Mouse (Mus musculus): ENCODE data around the gene Gnao1.
A peak's percentile ranks its signal among the peaks of the same experiment; 100 is the strongest.

Gnao1 gene

GRCm38 (mm10) chr8:93898570-93898969 lies 88.8 kb downstream of the Gnao1 start:
- DNase-seq, result no peak

GRCm38 (mm10) chr8:93902040-93902439 lies 92.3 kb downstream of the Gnao1 start:
- no peak for DNase-seq

GRCm38 (mm10) chr8:93906961-93907360 lies 97.2 kb downstream of the Gnao1 start:
- DNase-seq, result peak; percentile 58

- DNase-seq, result peak; percentile 64
These were observed 98.2 kb downstream of the Gnao1 start for GRCm38 (mm10) chr8:93907987-93908441.

- DNase-seq, result peak; percentile 87
These were observed 98.8 kb downstream of the Gnao1 start for GRCm38 (mm10) chr8:93908546-93908945.

GRCm38 (mm10) chr8:93911715-93912555 lies 102.2 kb downstream of the Gnao1 start:
- no peak for DNase-seq

- peak; percentile 98 for DNase-seq
These were observed 108.2 kb downstream of the Gnao1 start for GRCm38 (mm10) chr8:93917859-93918421.

GRCm38 (mm10) chr8:93918580-93918979 lies 108.8 kb downstream of the Gnao1 start:
- no peak for DNase-seq

GRCm38 (mm10) chr8:93919422-93919821 lies 109.7 kb downstream of the Gnao1 start:
- DNase-seq, result peak; percentile 69

- peak; percentile 80 for DNase-seq
These were observed 110.3 kb downstream of the Gnao1 start for GRCm38 (mm10) chr8:93919916-93920589.

- peak; percentile 75 for DNase-seq
These were observed 110.8 kb downstream of the Gnao1 start for GRCm38 (mm10) chr8:93920590-93920948.

- peak; percentile 72 for DNase-seq
These were observed 114.2 kb downstream of the Gnao1 start for GRCm38 (mm10) chr8:93923897-93924334.

- peak; percentile 14 for DNase-seq
These were observed 115.7 kb downstream of the Gnao1 start for GRCm38 (mm10) chr8:93925513-93925912.

- peak; percentile 23 for DNase-seq
These were observed 119.5 kb downstream of the Gnao1 start for GRCm38 (mm10) chr8:93929233-93929632.

- no peak for DNase-seq
These were observed 121.6 kb downstream of the Gnao1 start for GRCm38 (mm10) chr8:93931336-93931735.

GRCm38 (mm10) chr8:93932873-93933272 lies 123.1 kb downstream of the Gnao1 start:
- peak; percentile 85 for DNase-seq

- no peak for DNase-seq
These were observed 123.5 kb downstream of the Gnao1 start for GRCm38 (mm10) chr8:93933288-93933687.

- DNase-seq, result no peak
These were observed 128.4 kb downstream of the Gnao1 start for GRCm38 (mm10) chr8:93938193-93938592.

GRCm38 (mm10) chr8:93940542-93941423 lies 131.0 kb downstream of the Gnao1 start:
- no peak for DNase-seq

GRCm38 (mm10) chr8:93941636-93942054 lies 131.9 kb downstream of the Gnao1 start:
- peak; percentile 74 for DNase-seq

- no peak for DNase-seq
These were observed 136.0 kb downstream of the Gnao1 start for GRCm38 (mm10) chr8:93945781-93946180.

GRCm38 (mm10) chr8:93946397-93946796 lies 136.6 kb downstream of the Gnao1 start:
- DNase-seq, result no peak

GRCm38 (mm10) chr8:93950133-93950532 lies 140.4 kb downstream of the Gnao1 start:
- DNase-seq, result peak; percentile 60
